Mouse (Mus musculus) kidney, postnatal 0 days (tissue): ENCODE results near the gene Fkbpl. TPM values are rescaled to one million over a fixed set of nuclear protein-coding genes. Genes with fewer than 3 reads are reported as not detected.

Experiments
- ATAC-seq: fragments of 200-750 bp; cut with Nextera tagmentation; replicated peaks from 2 replicates; pipeline ENCODE4 v1.8.0; 2017; ENCODE audit warnings: low read depth, moderate number of reproducible peaks, moderate TSS enrichment, moderate library complexity; ENCODE audit not compliant: low FRiP score
- DNase-seq: peaks from one replicate; pipeline ENCODE4 v3.0.0-alpha.2; 2016; ENCODE audit warnings: low spot score
- H3K27ac ChIP-seq: fragments of 300-500 bp; sonication (generic); 2 replicates; pipeline ENCODE4 v1.5.1; 2014; ENCODE audit warnings: mild to moderate bottlenecking
- H3K27me3 ChIP-seq: fragments of 300-500 bp; sonication (generic); 2 replicates; pipeline ENCODE4 v1.6.1; 2014; ENCODE audit warnings: low read length, mixed read lengths; ENCODE audit not compliant: insufficient read depth
- H3K36me3 ChIP-seq: fragments of 300-500 bp; sonication (generic); 2 replicates; pipeline ENCODE4 v1.6.1; 2014; ENCODE audit warnings: low read length, mixed read lengths; ENCODE audit not compliant: insufficient read depth
- H3K4me1 ChIP-seq: fragments of 300-500 bp; sonication (generic); replicated peaks from 2 replicates; pipeline ENCODE4 v1.6.1; 2014; ENCODE audit warnings: antibody characterized with exemption, low read length, mixed read lengths; ENCODE audit not compliant: insufficient read depth
- H3K4me2 ChIP-seq: fragments of 300-500 bp; sonication (generic); 2 replicates; pipeline ENCODE4 v1.6.1; 2014; ENCODE audit warnings: mild to moderate bottlenecking, low read length, moderate library complexity, mixed read lengths
- H3K4me3 ChIP-seq: fragments of 300-500 bp; sonication (generic); replicated peaks from 2 replicates; pipeline ENCODE4 v1.5.1; 2014; ENCODE audit warnings: low read depth, low read length
- H3K9ac ChIP-seq: fragments of 300-500 bp; sonication (generic); 2 replicates; pipeline ENCODE4 v1.6.1; 2014; ENCODE audit warnings: low read depth, low read length
- H3K9me3 ChIP-seq: fragments of 300-500 bp; sonication (generic); replicated peaks from 2 replicates; pipeline ENCODE4 v1.6.1; 2016; ENCODE audit warnings: low read length, inconsistent platforms, mixed read lengths
- CTCF ChIP-seq: IDR thresholded peaks from 2 replicates; pipeline ENCODE4 v1.5.1; 2016; ENCODE audit warnings: antibody characterized with exemption, low read depth, mild to moderate bottlenecking, moderate library complexity
- WGBS: fragments of 180-500 bp; shearing (Covaris S2); extraction: QIAGEN DNeasy Blood & Tissue Kit; methylation state at CpG from one replicate; pipeline ENCODE4 v1.1.7; 2014; 5-methylcytosine and 5-hydroxymethylcytosine counted together
- polyA plus RNA-seq: library from polyadenylated mRNA; unstranded; fragments of >200 nt; fragmentation: Nextera tagmentation; extraction: Ambion mirVana; gene quantifications from 2 replicates; pipeline ENCODE4 v1.2.1, GENCODE M21; 2015

Fkbpl gene
- polyA plus RNA-seq, 1 experiment from 2014 or later = 16.4 TPM

GRCm38 (mm10) chr17:34613054-34613645 lies 31.4 kb upstream of the Fkbpl start:
- WGBS = 78% methylated on average over 10 of the region's 11 CpGs

GRCm38 (mm10) chr17:34613830-34614229 lies 30.7 kb upstream of the Fkbpl start:
- Histone ChIP-seq H3K4me3 (no peak overlapping the region), H3K4me2 (no peak overlapping the region), H3K9ac (no peak overlapping the region), H3K36me3 (peaks cover 51% of the 10 kb centered on the region), H3K27ac (no peak overlapping the region), H3K9me3 (no peaks in the 10 kb centered on the region), H3K27me3 (no peaks in the 10 kb centered on the region), H3K4me1 (no peaks in the 10 kb centered on the region)
- no peak for DNase-seq
- WGBS = 91% methylated on average over 10 of the region's 10 CpGs
- ATAC-seq = no peak
- TF ChIP-seq CTCF = no peak

More at GRCm38 (mm10) chr17:34613054-34613645, 31.4 kb upstream of the Fkbpl start:
- Histone ChIP-seq H3K4me3 (no peak overlapping the region), H3K27me3 (no peaks in the 10 kb centered on the region), H3K4me2 (no peak overlapping the region), H3K36me3 (peaks cover 51% of the 10 kb centered on the region), H3K4me1 (0 out of 2 replicates have a peak, but pooled peaks cover 5% of the 10 kb centered on the region), H3K27ac (no peak overlapping the region; the same call in 1 of the 2 replicates), H3K9me3 (no peaks in the 10 kb centered on the region), H3K9ac (no peak overlapping the region)
- ATAC-seq (no peak), DNase-seq (no peak)
- TF ChIP-seq CTCF = no peak

GRCm38 (mm10) chr17:34615871-34616270 lies 28.7 kb upstream of the Fkbpl start, which contains the start of gene Egfl8:
Egfl8 (minus strand) TSS chr17:34615971.
- Histone ChIP-seq H3K27ac (0 out of 2 replicates have a peak within 1 kb of the TSS, but pooled peaks have one; percentile 8), H3K9ac (no peak within 1 kb of the TSS), H3K4me3 (no peak within 1 kb of the TSS), H3K36me3 (peaks cover 47% of the 10 kb centered on the region), H3K27me3 (no peaks in the 10 kb centered on the region), H3K4me2 (no peak within 1 kb of the TSS), H3K9me3 (no peaks in the 10 kb centered on the region), H3K4me1 (no peaks in the 10 kb centered on the region)
- no peak for TF ChIP-seq CTCF
- ATAC-seq (no peak), DNase-seq (no peak)
- 74% methylated on average over 6 of the region's 6 CpGs for WGBS

- DNase-seq (peak; percentile 66), ATAC-seq (no peak)
- Histone ChIP-seq H3K27me3 (no peaks in the 10 kb centered on the region), H3K27ac (no peak overlapping the region), H3K36me3 (peaks cover 41% of the 10 kb centered on the region), H3K4me1 (no peaks in the 10 kb centered on the region), H3K9me3 (no peaks in the 10 kb centered on the region), H3K9ac (no peak overlapping the region), H3K4me2 (no peak overlapping the region), H3K4me3 (no peak overlapping the region)
- TF ChIP-seq CTCF = peak; percentile 87
- WGBS = 17% methylated on average over 6 of the region's 6 CpGs
Measured at GRCm38 (mm10) chr17:34618999-34619398, 25.6 kb upstream of the Fkbpl start.

GRCm38 (mm10) chr17:34621006-34621405 lies 23.6 kb upstream of the Fkbpl start:
- no peak for TF ChIP-seq CTCF
- no peak for ATAC-seq
- Histone ChIP-seq H3K27ac (peak overlapping the region; percentile 13; the same call in 1 of the 2 replicates), H3K4me2 (no peak overlapping the region), H3K4me3 (no peak overlapping the region), H3K27me3 (no peaks in the 10 kb centered on the region), H3K4me1 (0 out of 2 replicates have a peak, but pooled peaks cover under 1% of the 10 kb centered on the region), H3K36me3 (peaks cover 29% of the 10 kb centered on the region), H3K9ac (no peak overlapping the region), H3K9me3 (no peaks in the 10 kb centered on the region)
- 85% methylated on average over 8 of the region's 8 CpGs for WGBS
- DNase-seq = no peak

GRCm38 (mm10) chr17:34623161-34623560 lies 21.4 kb upstream of the Fkbpl start:
- Histone ChIP-seq H3K36me3 (peaks cover 20% of the 10 kb centered on the region), H3K9me3 (no peaks in the 10 kb centered on the region), H3K4me1 (peaks cover 11% of the 10 kb centered on the region; the same call in 1 of the 2 replicates), H3K4me2 (no peak overlapping the region), H3K4me3 (no peak overlapping the region), H3K9ac (no peak overlapping the region), H3K27me3 (no peaks in the 10 kb centered on the region), H3K27ac (no peak overlapping the region)
- ATAC-seq (no peak), DNase-seq (no peak)
- WGBS = 80% methylated on average over 9 of the region's 9 CpGs
- TF ChIP-seq CTCF = peak; percentile 52

- Histone ChIP-seq H3K27ac (no peak overlapping the region), H3K4me1 (peaks cover 22% of the 10 kb centered on the region), H3K36me3 (peaks cover 20% of the 10 kb centered on the region), H3K9me3 (no peaks in the 10 kb centered on the region), H3K9ac (no peak overlapping the region), H3K4me3 (no peak overlapping the region), H3K4me2 (no peak overlapping the region), H3K27me3 (no peaks in the 10 kb centered on the region)
- no peak for TF ChIP-seq CTCF
- 76% methylated on average over 3 of the region's 3 CpGs for whole genome bisulfite sequencing
- ATAC-seq (no peak), DNase-seq (no peak)
Measured at GRCm38 (mm10) chr17:34624981-34625380, 19.6 kb upstream of the Fkbpl start.
